Mouse (Mus musculus) MEL-GATA-1-ER (cell line): ENCODE data around the gene Use1.
"Not testable (repeated sequence)": the region's sequence is repeated elsewhere in the genome, so short reads cannot be mapped to it uniquely, and the experiment has no call there.

Experiments
- DNase-seq: peaks from one replicate; pipeline ENCODE4 v3.0.0-alpha.2; 2012; ENCODE audit warnings: low read depth; ENCODE audit errors: extremely low read depth

Use1 gene

DNA sequence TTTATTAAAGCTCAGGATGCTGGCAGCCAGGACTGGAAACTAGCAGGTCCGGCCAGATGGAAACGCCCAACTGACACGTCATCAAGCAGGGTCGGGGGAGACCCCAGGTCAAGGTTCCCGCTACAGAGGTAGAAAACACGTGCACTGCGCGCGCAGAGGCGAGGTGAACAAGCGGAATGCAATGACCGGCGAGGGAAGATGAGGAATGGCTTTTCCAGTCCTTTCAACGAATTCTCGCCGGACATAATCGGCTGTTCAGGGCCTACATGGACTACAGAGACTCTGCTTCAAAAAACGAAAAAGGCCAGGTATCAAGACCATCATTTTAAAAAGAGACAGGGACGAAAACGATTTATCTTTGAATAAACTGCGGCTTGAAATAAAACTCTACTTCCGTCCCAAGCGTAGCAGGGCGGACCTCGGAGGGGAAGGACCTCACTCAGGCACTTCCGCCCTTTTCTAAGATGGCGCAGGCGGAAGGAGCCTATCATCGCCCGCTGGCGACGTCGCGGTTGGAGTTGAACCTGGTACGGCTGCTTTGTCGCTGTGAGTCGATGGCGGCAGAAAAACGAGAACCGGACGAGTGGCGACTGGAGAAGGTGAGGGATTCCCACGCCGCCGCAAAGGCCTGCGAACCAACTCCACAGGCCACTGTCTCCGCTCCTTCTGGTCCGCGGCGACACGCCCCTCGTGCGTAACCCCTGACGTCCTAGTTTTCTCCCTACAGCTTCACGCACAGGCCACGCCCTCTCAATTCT is at the start of gene Use1:
Gene Use1, plus strand, starts transcription at position 78 of the 758 bp plus-strand sequence.
- DNase-seq, result peak; percentile 93

- DNase-seq, result not testable (repeated sequence)
These were observed 48.0 kb upstream of the Use1 start for GRCm38 (mm10) chr8:71318610-71319009.

GRCm38 (mm10) chr8:71319760-71320159 is 46.9 kb upstream of the Use1 start:
- not testable (repeated sequence) for DNase-seq

- no peak for DNase-seq
These were observed 43.7 kb upstream of the Use1 start for GRCm38 (mm10) chr8:71322939-71323338.

GRCm38 (mm10) chr8:71324848-71325247 is 41.8 kb upstream of the Use1 start:
- no peak for DNase-seq

- not testable (repeated sequence) for DNase-seq
These were observed 28.8 kb upstream of the Use1 start for GRCm38 (mm10) chr8:71337834-71338233.

GRCm38 (mm10) chr8:71340625-71341024 is 26.0 kb upstream of the Use1 start:
- DNase-seq, result peak; percentile 11

GRCm38 (mm10) chr8:71346581-71346980 is 20.1 kb upstream of the Use1 start:
- DNase-seq, result no peak

GRCm38 (mm10) chr8:71351117-71351516 is 15.5 kb upstream of the Use1 start:
- DNase-seq, result no peak

DNA sequence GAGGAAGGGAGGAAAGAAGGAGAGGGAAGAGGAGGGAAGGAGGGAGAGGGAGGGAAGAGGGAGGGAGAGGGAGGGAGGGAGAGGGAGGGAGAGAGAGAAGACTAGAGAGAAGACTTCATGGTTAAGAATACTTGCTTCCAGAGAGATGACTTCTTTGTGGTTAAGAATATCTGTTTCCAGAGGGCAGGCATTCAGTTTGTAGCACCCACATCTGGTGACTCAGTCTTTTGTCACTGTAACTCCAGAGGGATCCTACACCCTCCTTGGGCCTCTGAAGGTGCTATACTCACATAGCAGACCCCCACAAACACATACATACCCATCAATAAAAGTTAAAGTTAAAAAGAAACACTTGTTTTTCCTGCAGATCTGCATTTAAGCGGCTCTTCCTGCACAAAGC is 15.1 kb upstream of the Use1 start:
- DNase-seq, result no peak

DNA sequence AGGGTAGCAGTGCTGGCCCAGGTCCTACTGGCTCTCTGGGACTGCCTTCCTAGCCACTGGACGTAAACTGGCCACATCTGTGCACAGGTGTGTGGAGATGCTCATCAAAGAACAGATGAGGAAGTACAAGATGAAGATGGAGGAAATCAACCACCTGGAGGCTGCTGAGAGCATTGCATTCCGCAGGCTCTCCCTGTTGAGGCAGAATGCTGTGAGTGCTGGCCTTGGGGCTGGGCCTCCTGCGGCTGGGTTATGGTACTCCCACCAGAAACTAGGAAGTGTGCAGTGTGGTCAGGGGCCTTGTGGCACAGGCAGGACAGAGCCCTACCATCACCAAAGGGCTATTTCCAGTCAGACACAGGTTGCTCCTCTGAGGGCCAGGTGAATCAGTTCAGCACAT is 8.6 kb upstream of the Use1 start:
- DNase-seq, result no peak

GRCm38 (mm10) chr8:71367529-71368176 is 1.0 kb downstream of the Use1 start:
- no peak for DNase-seq

- no peak for DNase-seq
These were observed 1.7 kb downstream of the Use1 start for GRCm38 (mm10) chr8:71368366-71368765.

DNA sequence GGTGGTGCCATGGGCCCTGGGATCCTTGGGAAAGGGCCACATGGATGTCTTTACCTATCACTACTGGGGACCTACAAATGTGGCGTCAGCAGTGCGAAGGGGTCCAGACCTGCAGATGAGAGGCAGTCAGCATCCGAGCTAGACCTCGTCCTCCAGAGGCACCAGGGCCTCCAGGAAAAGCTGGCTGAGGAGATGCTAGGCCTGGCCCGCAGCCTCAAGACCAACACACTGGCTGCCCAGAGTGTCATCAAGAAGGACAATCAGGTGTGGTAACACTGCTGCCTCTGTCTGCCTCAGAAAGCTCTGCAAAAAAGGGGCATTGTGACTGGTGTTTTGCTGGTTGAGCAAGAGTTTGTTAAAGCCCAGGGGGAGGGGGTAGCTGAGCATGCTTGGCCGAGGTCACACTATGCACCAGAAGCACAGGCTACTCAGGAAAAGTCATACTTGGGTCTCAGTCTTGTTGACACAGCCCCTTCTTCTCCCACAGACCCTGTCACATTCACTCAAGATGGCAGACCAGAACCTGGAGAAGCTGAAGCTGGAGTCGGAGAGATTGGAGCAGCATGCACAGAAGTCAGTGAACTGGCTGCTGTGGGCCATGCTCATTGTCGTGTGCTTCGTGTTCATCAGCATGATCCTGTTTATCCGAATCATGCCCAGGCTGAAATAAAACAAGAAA is 2.5 kb downstream of the Use1 start:
- DNase-seq, result no peak

- DNase-seq, result peak; percentile 54
These were observed 4.1 kb downstream of the Use1 start for GRCm38 (mm10) chr8:71370711-71371235.

- peak; percentile 91 for DNase-seq
These were observed 4.7 kb downstream of the Use1 start, which contains the start of gene Ocel1 for GRCm38 (mm10) chr8:71371236-71371848. TSS of gene Ocel1 (plus strand) at chr8:71371298.

GRCm38 (mm10) chr8:71372427-71372826 is 5.8 kb downstream of the Use1 start:
- no peak for DNase-seq

- no peak for DNase-seq
These were observed 6.4 kb downstream of the Use1 start for GRCm38 (mm10) chr8:71373000-71373399.

GRCm38 (mm10) chr8:71374616-71375206 is 8.1 kb downstream of the Use1 start:
- DNase-seq, result no peak

DNA sequence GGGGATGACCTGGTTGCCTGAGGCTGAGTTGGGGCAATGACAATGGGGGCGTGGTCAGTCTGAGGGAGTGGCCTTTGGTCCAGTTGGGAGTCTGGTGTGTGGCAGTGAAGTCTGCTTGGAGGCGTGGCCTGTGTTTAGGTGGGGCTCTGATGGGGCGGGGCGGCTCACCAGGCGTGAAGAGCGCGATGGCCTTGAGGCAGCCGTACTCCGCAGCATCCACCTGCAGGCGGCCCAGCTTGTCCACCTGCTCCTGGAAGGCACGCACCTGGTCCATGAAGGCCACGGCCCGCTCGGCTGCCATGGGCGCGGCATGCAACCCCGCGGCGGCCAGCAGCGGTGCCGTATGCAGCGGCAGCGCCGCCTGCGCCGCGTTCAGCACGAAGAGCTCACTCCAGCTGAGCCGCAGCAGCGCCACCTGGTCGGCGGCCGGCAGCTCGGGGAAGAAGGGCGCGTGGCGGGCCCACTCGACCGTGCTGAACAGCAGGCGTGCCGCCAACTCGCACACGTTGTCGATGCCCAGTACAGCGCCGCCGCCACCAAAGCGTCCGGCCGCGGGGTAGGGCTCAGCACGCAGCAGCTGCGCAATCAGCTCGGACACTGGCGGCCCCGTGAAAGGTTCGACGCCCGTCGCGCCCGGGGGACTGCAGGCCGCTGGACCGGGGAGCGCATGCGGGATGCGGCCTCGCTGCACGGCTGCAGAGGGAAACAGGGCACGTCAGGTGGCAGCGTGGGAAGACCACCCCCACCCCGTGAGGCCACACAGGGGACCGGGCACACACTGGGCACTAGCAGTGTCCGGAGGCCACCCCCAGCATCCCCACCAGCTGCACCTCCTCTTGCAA is 9.2 kb downstream of the Use1 start:
- DNase-seq, result no peak
